Mouse (Mus musculus) olfactory bulb, adult 2 months (tissue): ENCODE results near the gene Pex26. TPM values are rescaled to one million over a fixed set of nuclear protein-coding genes. Genes with fewer than 3 reads are reported as not detected.

Source experiments
- H3K27ac ChIP-seq: fragments of 200-500 bp; 2 replicates; pipeline ENCODE4 v1.5.1; 2012; ENCODE audit warnings: low read depth, low read length; ENCODE audit not compliant: insufficient read depth
- H3K4me1 ChIP-seq: fragments of 200-500 bp; 2 replicates; pipeline ENCODE4 v1.6.1; 2012; ENCODE audit warnings: low read length; ENCODE audit not compliant: control insufficient read depth, insufficient read depth
- H3K4me3 ChIP-seq: fragments of 200-500 bp; 2 replicates; pipeline ENCODE4 v1.5.1; 2012; ENCODE audit warnings: mild to moderate bottlenecking, low read depth, low read length, moderate library complexity; ENCODE audit not compliant: insufficient read depth
- CTCF ChIP-seq: fragments of 200-500 bp; IDR thresholded peaks from 2 replicates; pipeline ENCODE4 v1.5.1; 2012; ENCODE audit warnings: low read depth, mild to moderate bottlenecking, low read length, moderate library complexity; ENCODE audit not compliant: insufficient read depth
- POLR2A ChIP-seq: fragments of 200-500 bp; IDR thresholded peaks from 2 replicates; pipeline ENCODE4 v1.6.1; 2012; ENCODE audit warnings: mild to moderate bottlenecking, low read depth, low read length, moderate library complexity; ENCODE audit not compliant: insufficient read depth
- WGBS: fragments of 180-500 bp; shearing (Covaris S2); methylation state at CpG from one replicate; pipeline ENCODE4 v1.1.7; 2018; 5-methylcytosine and 5-hydroxymethylcytosine counted together
- polyA plus RNA-seq: library from polyadenylated mRNA; stranded (reverse); fragments of >200 nt; gene quantifications from 2 replicates; pipeline ENCODE4 v1.2.4, GENCODE M21; 2012; ENCODE audit warnings: low replicate concordance; ENCODE audit not compliant: missing spikeins, insufficient read depth, insufficient read length

Gene Pex26
- polyA plus RNA-seq, 1 experiment: not detected

- no peaks in the 10 kb centered on the region for H3K4me1 ChIP-seq
- H3K27ac ChIP-seq: no peak overlapping the region
- 72% methylated on average over 10 of the region's 10 CpGs for WGBS
- H3K4me3 ChIP-seq: no peak overlapping the region
- TF ChIP-seq POLR2A (no peak), CTCF (no peak)
Measured at GRCm38 (mm10) chr6:121243161-121243560, 59.7 kb downstream of the Pex26 start.

DNA sequence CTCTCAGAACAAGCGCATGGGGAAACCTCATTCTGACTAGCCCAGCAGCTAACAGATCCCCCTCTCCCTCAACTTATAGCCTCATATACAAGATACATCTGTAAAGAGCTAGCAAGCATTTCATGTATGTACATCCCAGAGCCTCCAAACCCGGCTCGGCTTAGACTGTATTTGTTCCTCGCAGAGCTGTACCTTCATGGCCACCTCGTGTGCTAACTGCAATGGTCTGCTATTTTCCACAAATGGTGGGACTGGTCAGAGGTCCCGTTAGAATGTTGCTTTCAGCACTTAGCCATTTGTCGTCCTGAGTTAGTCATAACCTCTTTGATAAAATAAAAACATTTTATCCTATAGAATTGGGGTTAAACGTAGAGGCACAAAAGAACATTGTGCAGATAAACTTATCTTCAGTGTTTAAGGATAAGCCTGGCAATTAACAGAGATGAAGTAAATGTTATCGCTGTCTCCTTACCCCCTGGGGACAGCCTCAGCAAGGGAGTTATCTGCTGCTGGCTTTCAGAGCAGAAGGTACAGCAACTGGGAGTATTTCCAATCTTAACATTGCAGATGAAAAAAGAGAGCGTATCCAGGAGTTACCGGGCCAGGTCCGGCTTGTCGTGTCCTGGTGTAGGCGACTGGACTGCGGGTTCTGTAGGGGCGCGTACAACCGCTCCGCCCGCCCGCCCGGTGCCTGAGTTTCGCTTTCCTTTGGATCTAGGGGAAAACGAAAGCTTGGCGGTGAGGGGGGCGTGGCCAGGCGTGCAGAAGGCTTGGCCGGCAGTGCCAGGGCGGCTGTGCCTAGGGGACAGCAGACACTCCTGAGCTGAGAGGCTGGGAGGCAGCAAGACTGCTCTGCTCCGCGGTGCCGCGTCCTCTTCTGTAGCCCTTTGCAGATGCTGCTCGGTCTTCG, 61.9 kb downstream of the Pex26 start, which contains the start of gene Usp18:
TSS of gene Usp18 (plus strand) at position 780 of the 910 bp plus-strand sequence.
- 8% methylated on average over 35 of the region's 35 CpGs for WGBS
- Histone ChIP-seq H3K4me3 (peak within 1 kb of the TSS; percentile 59), H3K4me1 (no peaks in the 10 kb centered on the region), H3K27ac (no peak within 1 kb of the TSS)
- TF ChIP-seq CTCF (no peak), POLR2A (no peak)

- TF ChIP-seq POLR2A (no peak), CTCF (no peak)
- H3K27ac ChIP-seq: no peak overlapping the region
- H3K4me3 ChIP-seq: peak overlapping the region; percentile 59
- no peaks in the 10 kb centered on the region for H3K4me1 ChIP-seq
- 10% methylated on average over 4 of the region's 4 CpGs for WGBS
Measured at GRCm38 (mm10) chr6:121246037-121246361, 62.5 kb downstream of the Pex26 start.

Other genes starting within 250 kb of the Pex26 start
- gene Mical3, start 52.7 kb upstream of the Pex26 start, polyA plus RNA-seq: 277 TPM in 1 of 2 replicates, not detected in the other
- not detected in 2 replicates for gene Tuba8, start 27.0 kb downstream of the Pex26 start, polyA plus RNA-seq
- not detected in 2 replicates for gene Usp18, start 62.2 kb downstream of the Pex26 start, polyA plus RNA-seq
- not detected in 2 replicates for gene Slc6a13, start 116.6 kb downstream of the Pex26 start, polyA plus RNA-seq
- not detected in 2 replicates for gene Slc6a12, start 159.4 kb downstream of the Pex26 start, polyA plus RNA-seq